Mouse (Mus musculus) megakaryocyte, embryonic 14.5 days (primary cell): Measurements from ENCODE around the gene Rnf213. TPM values are rescaled to one million over a fixed set of nuclear protein-coding genes. Genes with fewer than 3 reads are reported as not detected.
A peak's percentile ranks its signal among the peaks of the same experiment; 100 is the strongest.

ENCODE experiments used
- H3K27me3 ChIP-seq: replicated peaks from 2 replicates; pipeline ENCODE3; 2012; ENCODE audit warnings: inconsistent platforms
- H3K36me3 ChIP-seq: replicated peaks from 2 replicates; pipeline ENCODE3; 2012; ENCODE audit warnings: low read length, inconsistent platforms, mixed read lengths
- H3K4me1 ChIP-seq: 2 replicates; pipeline ENCODE4 v1.6.1; 2012; ENCODE audit warnings: inconsistent platforms
- H3K4me3 ChIP-seq: replicated peaks from 2 replicates; pipeline ENCODE3; 2012; ENCODE audit warnings: moderate library complexity, mild to moderate bottlenecking, inconsistent platforms
- H3K9me3 ChIP-seq: 2 replicates; pipeline ENCODE4 v1.6.1; 2012; ENCODE audit warnings: inconsistent platforms
- FLI1 ChIP-seq: IDR thresholded peaks from 2 replicates; pipeline ENCODE4 v1.6.1; 2012; ENCODE audit warnings: low read length, inconsistent platforms, mixed read lengths
- GATA1 ChIP-seq: IDR thresholded peaks from 3 replicates; pipeline ENCODE4 v1.6.1; 2012; ENCODE audit warnings: mixed read lengths, low read length, inconsistent platforms, borderline replicate concordance
- polyA plus RNA-seq: library from polyadenylated mRNA; stranded (reverse); fragments of >175 nt; gene quantifications from 2 replicates; pipeline ENCODE4 v1.2.3, GENCODE M21; 2012; ENCODE audit warnings: low replicate concordance; ENCODE audit not compliant: insufficient read depth

Gene Rnf213
- 1.2 TPM in 1 of 2 replicates, not detected in the other for polyA plus RNA-seq

DNA sequence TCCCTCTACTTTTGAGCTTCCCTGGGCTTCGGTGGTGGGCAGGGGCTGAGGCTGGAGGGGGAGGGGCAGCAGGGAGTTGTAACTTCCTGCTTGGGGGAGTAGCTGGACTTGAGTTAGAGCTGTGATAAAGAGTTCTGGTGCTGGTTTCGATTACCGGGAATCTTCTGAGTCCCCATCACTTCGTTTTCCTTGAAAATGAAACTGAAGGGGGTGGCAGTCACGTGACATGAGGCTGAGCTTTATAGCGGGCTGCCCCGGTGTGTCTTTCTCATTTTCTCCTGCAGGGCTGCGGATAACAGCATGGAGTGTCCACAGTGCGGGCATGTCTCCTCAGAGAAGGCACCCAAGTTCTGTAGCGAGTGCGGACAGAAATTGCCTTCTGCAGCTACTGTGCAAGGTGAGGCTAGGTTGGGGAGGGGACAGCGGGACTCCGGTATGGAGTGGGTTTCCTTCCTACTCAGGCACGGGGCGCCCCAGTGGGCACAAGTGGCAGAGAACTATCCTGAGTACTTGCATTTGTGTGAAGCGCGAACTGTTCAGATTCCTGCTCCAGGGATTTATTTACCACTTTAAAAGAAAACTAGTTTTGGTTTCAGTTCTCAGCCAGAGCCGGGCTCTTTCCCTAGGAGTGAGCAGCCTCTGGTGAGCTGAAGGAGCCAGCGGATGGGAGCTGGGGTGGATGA is at the start of gene Rnf213:
Gene Rnf213, plus strand, starts transcription at position 301 of the 683 bp plus-strand sequence.
- peaks cover 65% of the 10 kb centered on the region for H3K4me1 ChIP-seq
- peaks cover 19% of the 10 kb centered on the region for H3K36me3 ChIP-seq
- H3K27me3 ChIP-seq = peaks cover 29% of the 10 kb centered on the region
- H3K4me3 ChIP-seq = peak within 1 kb of the TSS; percentile 96
- no peak for TF ChIP-seq FLI1
- no peak for TF ChIP-seq GATA1
- H3K9me3 ChIP-seq = no peaks in the 10 kb centered on the region

DNA sequence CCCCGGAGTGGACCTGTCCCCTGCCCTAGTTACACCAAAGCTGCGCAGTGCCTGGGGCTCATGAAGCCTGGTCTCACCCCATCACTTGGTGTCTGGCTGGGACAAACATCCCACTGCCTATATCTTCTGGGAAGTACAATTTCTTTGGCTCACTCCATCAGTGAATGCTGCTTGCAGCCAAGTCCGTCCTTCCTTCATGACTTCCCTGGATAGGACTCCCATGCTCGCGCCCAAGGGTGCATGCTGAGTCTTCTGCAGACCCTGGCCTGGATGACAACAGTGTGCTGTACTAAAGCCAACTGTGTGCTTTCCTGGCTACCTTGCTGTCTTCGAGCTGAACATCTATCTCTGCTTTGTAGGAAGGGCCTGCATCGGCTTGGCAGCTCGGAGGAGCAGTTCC is 48.7 kb upstream of the Rnf213 start:
- H3K4me1 ChIP-seq = peaks cover 52% of the 10 kb centered on the region
- peaks cover 14% of the 10 kb centered on the region for H3K9me3 ChIP-seq
- no peak for TF ChIP-seq GATA1
- TF ChIP-seq FLI1 = no peak
- peaks cover 94% of the 10 kb centered on the region for H3K27me3 ChIP-seq
- H3K4me3 ChIP-seq = no peak overlapping the region
- peaks cover 5% of the 10 kb centered on the region for H3K36me3 ChIP-seq

DNA sequence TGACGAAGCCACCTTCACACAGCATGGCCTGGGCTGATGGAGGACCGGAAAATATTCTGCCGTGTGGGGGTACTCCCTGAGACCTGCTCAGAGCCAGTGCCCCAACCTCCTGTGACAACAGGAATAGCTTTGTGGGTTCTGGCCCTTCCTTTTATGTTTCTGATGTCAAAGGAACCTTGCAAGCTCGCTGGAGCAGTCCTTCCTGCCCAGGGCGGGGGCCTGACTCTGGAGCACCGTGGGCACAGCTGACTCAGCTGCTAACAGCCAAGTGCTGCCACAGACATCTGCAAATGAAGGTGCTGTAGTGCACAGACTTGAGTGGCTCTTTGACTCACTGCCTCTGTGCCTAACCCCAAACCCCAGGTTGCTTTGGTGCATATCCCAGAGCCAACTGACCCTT is 48.0 kb upstream of the Rnf213 start:
- H3K36me3 ChIP-seq = peaks cover 5% of the 10 kb centered on the region
- peaks cover 55% of the 10 kb centered on the region for H3K4me1 ChIP-seq
- H3K4me3 ChIP-seq = peak overlapping the region; percentile 38
- H3K27me3 ChIP-seq = peaks cover 96% of the 10 kb centered on the region
- TF ChIP-seq FLI1 (no peak), GATA1 (no peak)
- peaks cover 14% of the 10 kb centered on the region for H3K9me3 ChIP-seq

DNA sequence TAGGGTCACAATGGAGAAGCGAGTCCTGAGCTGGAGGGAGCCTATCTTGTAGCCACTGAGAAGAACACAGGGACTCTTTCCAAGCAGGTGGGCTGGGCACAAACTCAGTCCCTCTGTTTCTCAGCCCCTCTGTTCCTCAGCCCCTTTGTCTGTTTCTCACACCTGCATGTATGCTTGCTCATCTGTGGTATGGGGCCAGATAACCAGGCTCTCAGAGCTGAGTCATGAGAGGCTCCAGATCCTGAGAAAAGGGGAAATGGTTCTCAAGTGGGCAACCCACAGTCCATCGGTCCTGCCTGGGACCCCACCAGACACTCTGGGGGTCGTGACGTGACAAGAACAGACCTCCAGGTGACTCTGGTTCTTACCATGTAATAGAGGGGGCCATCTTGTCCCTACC is 45.8 kb upstream of the Rnf213 start:
- H3K9me3 ChIP-seq = peaks cover 17% of the 10 kb centered on the region
- TF ChIP-seq FLI1 (no peak), GATA1 (no peak)
- H3K4me1 ChIP-seq = peaks cover 65% of the 10 kb centered on the region
- H3K4me3 ChIP-seq = no peak overlapping the region
- H3K36me3 ChIP-seq = peaks cover 8% of the 10 kb centered on the region
- peaks cover 95% of the 10 kb centered on the region for H3K27me3 ChIP-seq

DNA sequence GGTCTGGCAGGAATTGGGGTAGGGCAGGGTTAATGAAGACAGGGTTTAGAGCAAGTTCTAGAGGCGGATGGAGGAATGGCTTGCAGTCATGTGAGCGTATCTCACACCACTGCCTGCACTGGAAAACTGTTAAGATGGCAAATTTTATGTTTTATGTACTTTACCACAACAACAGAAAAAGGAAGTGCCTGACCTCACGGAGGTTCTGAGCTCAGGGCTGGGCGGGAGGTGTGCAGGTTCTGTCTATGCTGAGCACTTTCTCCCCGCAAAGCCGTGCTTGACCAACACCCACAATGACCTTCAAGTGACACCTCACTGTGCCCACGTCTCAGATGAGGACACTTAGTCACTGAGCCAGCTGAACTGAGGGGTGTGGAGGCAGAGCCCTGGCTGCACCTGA is 40.8 kb upstream of the Rnf213 start:
- Histone ChIP-seq H3K4me3 (peak overlapping the region; percentile 42), H3K27me3 (peaks cover 94% of the 10 kb centered on the region), H3K36me3 (peaks cover 6% of the 10 kb centered on the region), H3K9me3 (0 out of 2 replicates have a peak, but pooled peaks cover 3% of the 10 kb centered on the region), H3K4me1 (peaks cover 69% of the 10 kb centered on the region)
- TF ChIP-seq FLI1 (no peak), GATA1 (no peak)

DNA sequence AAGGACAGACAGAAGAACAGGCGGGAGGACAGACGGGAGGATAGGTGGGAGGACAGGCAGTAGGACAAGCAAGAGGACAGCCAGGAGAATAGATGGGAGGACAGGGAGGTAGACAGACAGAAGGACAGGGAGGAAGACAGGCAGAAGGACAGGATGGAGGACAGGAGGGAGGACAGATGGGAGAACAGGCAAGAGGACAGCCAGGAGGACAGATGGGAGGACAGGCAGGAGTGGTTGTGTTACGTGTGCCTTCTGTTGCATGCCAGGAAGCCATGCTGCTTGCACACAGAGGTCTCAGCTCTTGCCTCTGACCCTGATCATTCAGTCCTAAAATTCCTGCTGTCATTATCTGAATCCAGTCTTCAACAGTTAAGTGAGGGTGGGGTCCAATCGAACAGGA is 39.0 kb upstream of the Rnf213 start:
- Histone ChIP-seq H3K36me3 (peaks cover 6% of the 10 kb centered on the region), H3K27me3 (peaks cover 92% of the 10 kb centered on the region), H3K9me3 (0 out of 2 replicates have a peak, but pooled peaks cover 3% of the 10 kb centered on the region), H3K4me3 (peak overlapping the region; percentile 82), H3K4me1 (peaks cover 57% of the 10 kb centered on the region)
- TF ChIP-seq FLI1 (no peak), GATA1 (no peak)

DNA sequence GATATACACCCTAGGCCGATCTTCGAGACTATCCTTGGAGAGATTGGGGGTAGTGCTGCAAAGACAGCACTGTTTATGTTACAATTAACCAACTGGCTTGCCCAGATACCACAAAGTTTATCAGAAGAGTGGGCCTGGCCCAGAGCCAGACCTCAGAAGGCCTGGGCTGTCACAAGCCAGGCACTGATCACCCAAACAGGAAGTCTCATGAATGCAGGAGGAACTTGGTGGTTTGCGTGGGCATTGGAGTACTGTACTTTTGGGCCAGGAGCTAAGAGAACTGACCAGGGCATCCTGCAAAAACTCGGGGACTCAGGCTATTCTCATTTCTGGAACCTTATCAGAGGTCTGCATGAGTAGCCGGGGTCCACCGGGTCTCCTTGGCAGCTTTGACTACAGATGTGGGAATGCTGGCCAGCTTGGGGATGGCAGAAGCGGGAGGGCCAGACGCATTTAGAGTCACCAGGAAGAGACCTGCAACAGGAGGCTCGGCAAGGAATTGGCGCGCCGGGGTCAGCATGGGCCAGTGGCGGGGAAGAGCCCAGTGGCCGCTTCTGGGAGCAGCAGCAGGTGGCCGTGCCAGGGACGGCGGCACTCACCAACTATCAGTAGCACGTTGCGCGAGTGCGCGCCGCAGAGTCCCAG is 38.0 kb upstream of the Rnf213 start:
- Histone ChIP-seq H3K4me1 (peaks cover 53% of the 10 kb centered on the region), H3K4me3 (peak overlapping the region; percentile 93), H3K36me3 (peaks cover 6% of the 10 kb centered on the region), H3K27me3 (peaks cover 90% of the 10 kb centered on the region), H3K9me3 (peaks cover 7% of the 10 kb centered on the region; the same call in 1 of the 2 replicates)
- TF ChIP-seq FLI1 (0 out of 2 replicates have a peak, but pooled peaks have one; percentile 9), GATA1 (peak; percentile 27; the same call in 1 of the 3 replicates)

DNA sequence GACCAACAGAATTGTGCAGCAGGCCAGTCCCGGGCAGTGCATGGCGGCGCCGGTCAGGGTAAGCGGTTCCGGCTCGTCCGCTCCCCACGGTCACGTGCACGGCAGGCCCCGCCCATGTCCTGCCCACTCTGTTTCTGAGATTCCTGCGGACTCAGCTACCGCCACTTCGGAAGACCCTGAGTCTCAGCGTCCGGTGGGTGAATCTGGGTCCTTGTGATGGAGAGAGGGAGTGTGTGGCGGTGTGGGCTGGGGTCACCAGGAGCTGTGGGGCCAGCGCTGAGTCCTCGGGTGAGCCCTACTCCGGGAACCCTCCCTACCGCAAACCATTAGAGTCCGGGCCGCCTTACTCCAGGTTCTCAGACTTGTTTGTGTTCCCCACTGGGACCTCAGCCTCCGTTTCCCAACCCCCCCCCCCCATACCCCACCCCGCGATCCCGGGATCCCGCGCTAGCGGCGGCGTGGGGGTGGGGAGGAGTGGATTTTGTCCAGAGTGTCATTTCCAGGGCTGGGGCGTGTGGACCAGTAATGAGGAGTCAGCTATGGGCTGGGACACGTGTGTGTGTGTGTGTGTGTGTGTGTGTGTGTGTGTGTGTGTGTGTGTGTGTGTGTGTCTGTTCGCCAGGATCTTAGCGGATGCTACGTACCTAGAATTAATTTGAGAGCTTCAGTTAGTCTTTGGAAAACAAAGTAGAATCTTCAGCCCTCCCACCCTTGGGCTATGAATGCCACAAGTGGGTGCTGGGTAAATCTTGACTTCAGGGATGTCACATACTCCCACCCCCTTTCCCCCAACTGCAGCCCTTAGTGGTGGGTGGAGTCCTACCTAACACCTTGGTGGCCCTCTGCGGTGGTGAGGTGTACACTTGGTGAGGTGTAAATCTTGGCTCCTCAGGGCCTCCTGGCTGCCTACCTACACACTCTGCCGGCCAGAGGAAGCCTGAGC is 37.2 kb upstream of the Rnf213 start, which contains the start of the genes Sgsh and Slc26a11:
Gene Sgsh, minus strand, starts transcription at position 94 of the 943 bp plus-strand sequence.
Gene Slc26a11, plus strand, starts transcription at position 115 of the 943 bp plus-strand sequence.
- Histone ChIP-seq H3K27me3 (peaks cover 86% of the 10 kb centered on the region), H3K9me3 (peaks cover 7% of the 10 kb centered on the region; the same call in 1 of the 2 replicates), H3K4me3 (peak within 1 kb of the TSS; percentile 93), H3K4me1 (peaks cover 48% of the 10 kb centered on the region), H3K36me3 (peaks cover 5% of the 10 kb centered on the region)
- TF ChIP-seq FLI1 = no peak
- TF ChIP-seq GATA1 = no peak

DNA sequence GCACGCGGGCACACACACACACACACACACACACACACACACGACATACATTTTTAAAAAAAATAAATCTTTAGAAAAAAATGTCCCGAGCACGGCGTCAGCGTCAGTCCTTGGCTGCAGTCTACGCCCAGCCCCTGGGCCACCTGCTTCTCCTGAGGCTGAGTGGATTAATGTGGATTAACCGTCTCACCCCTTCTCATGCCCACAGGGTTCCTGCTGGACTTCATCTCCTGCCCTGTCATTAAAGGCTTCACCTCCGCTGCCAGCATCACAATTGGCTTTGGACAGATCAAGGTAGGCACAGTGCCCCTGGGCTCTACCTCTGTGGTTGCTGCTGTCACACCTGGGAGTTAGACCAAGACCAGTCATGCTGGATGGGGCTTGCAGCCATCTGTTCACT is 33.8 kb upstream of the Rnf213 start:
- H3K4me3 ChIP-seq = no peak overlapping the region
- TF ChIP-seq FLI1 = no peak
- no peak for TF ChIP-seq GATA1
- peaks cover 29% of the 10 kb centered on the region for H3K4me1 ChIP-seq
- H3K36me3 ChIP-seq = peaks cover 3% of the 10 kb centered on the region
- H3K9me3 ChIP-seq = peaks cover 3% of the 10 kb centered on the region; the same call in 1 of the 2 replicates
- peaks cover 82% of the 10 kb centered on the region for H3K27me3 ChIP-seq
